Mouse (Mus musculus) cerebellum, postnatal 14 days (tissue): ENCODE measurements around the gene 6030468B19Rik.
"Not testable (repeated sequence)": the region's sequence is repeated elsewhere in the genome, so short reads cannot be mapped to it uniquely, and the experiment has no call there.

Experiments
- DNase-seq, 2 experiments: peaks; one replicate each; pipeline ENCODE4 v3.0.0; 2021; ENCODE audit warnings: mixed read lengths in 2 of 2

6030468B19Rik gene

DNA sequence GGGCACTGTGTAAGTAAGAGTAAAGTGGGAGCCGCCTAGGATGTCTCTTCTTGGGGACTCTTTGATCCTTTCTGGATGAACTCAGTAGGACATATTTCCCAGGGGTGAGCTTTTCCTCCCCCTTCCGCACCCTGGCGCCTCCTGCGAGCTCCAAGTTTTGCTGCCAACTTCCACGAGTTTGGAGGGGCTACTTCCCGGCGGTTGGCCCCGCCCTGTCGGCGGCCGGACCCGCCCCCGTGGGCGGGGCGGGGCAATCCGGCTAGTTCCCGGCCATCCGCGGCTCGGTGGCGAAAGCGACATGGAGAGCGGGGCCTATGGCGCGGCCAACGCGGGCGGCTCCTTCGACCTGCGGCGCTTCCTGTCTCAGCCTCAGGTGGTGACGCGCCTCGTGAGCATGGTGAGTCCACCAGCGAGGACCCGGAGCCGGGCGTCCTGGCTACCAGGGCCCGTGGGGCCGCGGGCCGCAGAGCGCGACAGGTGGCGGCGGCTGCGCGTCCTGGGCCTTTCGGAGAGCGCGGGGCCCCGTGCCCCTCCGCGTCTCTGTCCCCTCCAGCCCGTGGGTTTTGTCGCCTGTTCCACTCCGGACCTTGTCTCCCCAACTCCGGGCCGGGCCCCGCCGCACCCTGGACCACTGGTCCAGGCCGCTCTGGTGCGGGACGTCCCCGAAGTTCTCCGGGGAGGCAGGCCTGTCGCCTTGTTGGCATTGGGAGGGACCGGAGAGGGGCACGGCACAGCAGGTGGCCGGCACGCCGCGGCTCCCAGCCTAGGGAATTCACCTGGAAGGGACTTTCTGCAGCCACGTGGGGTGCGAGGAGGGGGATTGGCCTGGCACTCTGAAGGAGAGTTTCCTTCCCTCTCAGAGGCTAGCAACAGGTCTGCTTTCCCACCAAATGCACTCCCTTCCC, 12.2 kb downstream of the 6030468B19Rik start, which contains the start of the genes Gm20708 and Syngr2:
Gm20708 (plus strand) TSS at position 262 of the 905 bp plus-strand sequence.
Syngr2 (plus strand) TSS at position 262 of the 905 bp plus-strand sequence.
- no peak for DNase-seq

DNA sequence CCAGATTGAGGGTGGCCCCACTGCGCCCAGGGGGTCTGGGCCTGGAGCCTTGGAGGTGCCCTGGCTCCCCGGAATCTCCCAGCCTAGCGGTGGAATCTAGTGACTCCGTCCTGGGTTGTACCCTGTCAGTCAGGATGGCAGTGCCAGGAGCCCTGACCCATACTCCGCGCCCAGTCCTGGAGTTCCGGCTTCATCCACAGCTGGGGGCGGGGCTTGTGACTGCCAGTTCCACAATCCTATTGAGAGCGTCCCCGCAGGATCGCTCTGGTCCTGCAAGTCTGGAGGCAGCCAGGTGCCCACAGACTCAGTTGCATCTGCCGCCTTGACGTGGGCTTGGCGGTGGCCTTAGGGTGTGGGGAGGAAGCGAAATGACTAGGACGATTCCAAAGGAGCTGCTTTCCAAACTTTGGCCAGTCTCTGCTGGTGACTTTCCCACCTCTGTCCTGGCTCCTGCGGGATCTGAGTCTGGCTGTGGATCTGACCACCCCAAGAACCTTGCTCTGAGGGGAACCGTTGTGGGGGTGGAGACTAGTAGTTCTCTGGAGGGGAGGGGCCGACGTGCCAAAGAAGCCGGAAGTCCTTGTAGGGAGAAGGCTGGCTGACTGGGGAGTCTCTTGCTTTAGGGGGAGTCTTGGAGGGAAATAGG, 13.1 kb downstream of the 6030468B19Rik start:
- peak; percentile 54 to 78 for DNase-seq

DNA sequence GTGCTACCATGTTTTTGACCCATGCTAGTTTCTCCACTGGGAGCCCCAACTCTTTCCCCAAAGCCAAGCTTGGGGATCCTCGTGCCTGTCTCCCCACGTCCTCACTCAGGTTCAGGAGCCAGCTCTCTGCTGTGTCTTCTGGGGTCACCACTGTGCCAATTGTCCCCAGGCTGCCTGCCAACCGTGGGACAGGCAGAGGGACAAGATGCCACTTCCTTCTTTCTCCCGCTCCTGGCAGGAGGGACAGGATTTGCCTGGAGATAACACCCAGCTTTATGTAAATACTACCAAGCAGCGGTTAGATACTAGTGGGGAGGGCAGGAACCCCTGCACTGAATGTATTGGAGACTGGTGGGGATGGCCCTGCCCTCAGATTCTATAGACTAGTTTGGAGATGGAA, 16.4 kb downstream of the 6030468B19Rik start:
- DNase-seq, result no peak

DNA sequence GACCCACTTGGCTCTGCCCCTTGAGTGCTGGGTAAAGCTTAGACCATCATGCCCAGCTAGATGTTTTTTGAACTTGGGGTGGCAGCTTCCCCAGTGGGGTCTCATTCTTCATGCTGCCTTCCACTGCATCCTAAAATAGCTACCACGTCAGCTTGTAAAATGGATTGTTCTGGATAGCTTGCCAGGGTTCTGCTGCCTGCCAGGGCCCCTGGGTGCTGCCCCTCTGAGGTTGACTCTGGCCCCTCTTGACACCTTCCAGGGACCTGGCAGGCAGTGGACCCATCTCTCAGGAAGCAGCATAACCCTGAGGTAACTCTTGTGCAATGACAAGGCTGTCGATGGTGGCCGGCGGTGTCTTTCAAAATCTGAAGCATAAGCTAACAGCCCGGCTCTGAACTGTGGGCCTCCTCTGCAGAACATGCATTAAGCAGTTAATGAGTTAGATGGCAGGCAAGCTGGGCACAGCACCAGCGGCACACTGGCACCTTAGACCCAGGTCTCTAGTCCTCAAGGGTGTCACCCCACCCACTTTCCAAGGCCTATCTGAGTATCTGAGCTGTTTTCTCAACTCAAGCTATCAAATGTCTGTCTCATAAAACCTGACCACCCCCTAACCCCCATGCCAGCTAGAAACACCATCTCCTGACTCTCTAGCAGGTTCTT, 17.4 kb downstream of the 6030468B19Rik start:
- DNase-seq, result no peak

DNA sequence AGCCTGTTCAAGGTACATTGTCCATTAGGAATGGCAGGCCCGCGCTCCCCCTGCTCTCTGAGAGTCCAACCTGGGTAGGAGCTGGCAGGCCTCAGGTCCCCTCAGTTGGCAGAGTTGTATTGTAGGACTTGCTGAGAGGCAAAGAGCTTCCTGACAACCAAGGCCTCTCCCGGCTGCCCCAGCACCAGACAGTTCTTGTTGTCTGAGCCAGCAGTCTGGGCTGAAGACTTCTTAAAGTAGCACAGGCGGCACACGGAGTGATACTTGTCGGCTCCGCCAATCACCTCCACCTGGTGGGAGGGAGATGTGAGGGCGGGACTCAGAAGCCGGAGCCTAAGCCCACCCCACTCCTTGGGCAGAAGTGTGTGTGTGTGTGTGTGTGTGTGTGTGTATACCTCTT, 18.4 kb downstream of the 6030468B19Rik start:
- DNase-seq, result not testable (repeated sequence)

DNA sequence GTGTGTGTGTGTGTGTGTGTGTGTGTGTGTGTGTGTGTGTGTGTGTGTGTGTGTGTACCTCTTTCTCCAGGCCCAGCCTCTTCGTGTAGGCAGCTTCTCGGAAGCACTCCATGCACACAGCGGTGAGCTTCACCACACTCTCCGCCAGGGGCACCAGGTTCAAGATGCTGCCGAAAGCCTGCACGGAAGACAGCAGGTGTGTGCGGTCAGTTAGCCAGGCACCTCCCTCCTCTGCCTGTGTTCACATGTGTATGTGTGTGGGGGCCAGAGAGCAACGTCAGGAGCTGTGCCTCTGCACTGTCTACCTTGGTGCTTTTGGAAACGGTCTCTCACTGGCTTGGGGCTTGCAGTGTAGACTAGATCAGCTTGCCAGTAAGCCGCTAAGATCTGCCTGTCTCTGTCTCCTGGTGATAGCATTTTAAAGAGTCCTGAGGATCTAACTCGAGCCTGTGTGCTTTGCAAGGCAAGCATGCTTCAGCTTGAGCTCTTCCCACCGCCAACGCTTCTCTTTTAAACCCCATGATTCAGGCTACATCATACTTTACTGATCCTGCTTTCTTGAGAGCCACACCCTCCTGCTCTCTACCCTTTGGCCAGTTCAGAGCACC, 19.0 kb downstream of the 6030468B19Rik start:
- DNase-seq, result no peak

DNA sequence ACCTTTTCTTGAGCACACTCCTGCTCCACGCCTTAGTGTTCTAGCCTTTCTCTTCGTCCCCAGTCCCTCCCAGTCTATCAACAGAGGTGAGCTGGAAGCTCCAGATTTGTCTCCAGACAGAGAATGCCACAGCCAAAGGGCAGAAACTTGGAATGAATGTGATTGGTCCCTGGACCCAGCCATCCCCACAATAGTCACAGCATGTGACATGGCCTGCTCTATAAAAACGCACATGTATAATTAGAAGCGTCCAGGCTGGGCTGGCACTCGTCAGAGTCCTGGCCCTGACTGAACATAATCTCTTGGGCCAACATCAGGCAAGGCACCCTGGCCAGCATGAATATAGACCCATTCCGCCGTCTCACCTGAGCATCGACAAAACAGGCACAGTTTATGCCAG, 21.6 kb downstream of the 6030468B19Rik start:
- peak in 1 of 2 experiments; percentile 38 for DNase-seq

DNA sequence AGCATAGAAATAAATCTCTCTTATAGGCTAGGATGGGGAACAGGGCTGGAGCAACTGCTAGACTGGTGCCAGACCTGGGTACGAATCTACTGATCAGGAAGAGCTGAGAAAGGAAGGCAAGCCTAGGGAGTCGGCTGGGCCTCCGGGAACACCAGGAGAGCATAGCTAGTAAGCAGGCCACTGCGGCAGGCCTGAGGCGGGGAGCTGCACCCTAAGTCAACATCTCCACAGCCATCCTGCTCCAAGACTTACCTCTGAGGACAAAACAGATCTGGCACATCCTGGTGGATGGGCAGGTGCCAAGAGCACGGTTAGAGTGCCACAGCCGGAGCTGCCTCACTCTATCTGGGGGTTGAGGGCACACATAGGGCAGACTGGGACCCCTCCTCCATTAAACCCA, 22.7 kb downstream of the 6030468B19Rik start:
- no peak for DNase-seq

DNA sequence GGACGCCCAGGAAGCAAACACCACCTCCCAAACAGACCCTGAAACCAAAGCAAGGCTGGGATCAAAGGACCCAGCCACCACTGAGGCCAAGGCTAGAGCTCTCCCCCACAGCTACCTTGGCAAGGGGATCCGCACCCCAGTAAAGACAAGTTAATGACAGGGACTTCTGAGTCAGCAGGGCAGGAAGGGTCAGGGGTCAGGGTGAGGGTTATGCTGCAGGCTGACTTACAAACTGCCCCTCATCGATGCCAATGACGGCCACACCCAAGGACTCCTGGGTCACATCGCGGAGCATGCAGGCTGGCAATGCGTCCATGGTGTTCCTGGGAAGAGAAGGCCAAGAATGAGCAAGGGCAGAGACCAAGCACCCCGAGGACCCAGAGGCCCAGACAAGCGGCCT, 24.4 kb downstream of the 6030468B19Rik start:
- DNase-seq, result no peak

DNA sequence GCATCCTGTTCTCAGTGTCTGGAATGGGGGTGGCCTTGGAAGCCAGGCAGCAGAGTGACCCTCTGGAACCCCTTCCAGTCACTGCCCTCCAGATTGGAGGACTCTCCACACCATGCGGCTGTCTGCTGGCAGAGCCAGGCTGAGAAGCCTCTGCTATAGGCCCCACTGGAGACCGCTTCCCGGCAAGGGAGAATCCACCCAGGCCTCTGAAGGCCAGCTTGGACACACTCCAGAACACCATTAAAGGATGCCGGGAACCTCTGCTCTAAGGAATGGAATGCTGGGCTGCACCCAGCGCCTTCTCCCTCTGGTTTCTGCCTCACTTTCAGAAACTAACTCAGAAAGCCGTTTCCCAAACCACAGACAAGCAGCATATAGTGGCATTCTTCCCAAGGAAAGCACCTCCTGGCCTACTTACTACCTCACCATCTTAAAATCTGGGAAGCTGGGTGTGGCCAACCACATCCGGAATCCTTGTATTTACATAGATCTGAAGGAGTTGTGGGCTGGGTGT, 25.3 kb downstream of the 6030468B19Rik start:
- no peak for DNase-seq

DNA sequence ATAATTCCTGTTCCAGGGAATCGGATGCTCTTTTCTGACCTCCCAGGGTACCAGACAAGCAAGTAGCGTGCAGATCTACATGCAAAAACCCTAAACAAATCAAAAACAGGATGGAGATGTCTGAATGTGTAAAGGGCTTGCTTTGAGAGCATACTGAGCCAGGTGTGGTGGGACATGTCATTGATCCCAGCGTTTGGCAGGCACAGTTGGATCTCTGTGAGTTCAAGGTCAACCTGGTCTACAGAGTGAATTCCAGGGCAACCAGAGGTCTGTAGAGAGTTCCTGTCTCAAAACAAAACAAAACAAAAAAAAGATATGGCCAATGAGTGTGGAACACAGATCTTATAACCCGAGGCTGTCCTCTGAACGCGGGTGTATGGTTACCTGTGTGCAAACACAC, 26.0 kb downstream of the 6030468B19Rik start:
- no peak for DNase-seq

DNA sequence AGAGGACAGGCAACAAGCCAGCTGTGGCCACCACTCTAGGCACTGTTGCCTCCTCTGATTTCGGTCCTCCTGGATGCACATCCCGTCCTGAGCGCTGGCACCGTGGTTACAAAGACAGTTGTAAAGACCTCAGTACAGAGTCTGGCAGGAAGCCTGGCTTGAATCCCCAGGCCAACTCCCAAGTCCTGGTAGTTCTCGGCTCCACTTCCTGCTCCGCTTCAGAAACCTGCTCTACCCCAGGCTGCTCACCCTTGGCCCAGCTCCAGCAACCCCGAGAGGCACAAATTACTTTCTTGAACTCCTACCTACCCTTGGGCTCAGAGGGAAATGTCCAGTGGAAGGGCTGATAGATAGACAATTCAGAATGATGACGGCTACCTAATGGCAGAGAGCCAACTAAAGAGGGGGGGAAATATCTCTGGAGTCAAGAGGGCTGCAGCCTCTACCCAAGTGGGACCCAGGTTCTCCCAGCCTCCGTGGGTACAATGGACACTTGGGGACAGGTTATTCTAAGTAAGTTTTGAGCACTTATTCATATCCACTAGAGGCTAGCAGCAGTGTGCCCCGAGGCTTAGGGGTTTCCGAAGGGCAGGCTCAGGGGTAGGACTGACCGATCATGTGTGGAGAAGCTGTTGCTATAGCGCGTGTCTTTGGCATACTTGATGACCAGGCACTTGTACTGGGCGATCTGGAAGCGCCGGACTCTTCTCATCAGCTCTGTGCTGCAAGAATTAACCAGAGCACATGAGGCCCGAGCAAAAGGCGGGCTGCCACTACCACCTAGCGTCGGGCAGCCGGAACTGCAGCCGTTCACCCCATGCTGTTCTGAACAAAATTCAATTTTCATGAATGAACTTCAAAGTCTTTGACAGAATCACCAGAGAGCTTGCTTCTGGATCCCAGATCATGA, 26.9 kb downstream of the 6030468B19Rik start:
- DNase-seq, result peak; percentile 86

DNA sequence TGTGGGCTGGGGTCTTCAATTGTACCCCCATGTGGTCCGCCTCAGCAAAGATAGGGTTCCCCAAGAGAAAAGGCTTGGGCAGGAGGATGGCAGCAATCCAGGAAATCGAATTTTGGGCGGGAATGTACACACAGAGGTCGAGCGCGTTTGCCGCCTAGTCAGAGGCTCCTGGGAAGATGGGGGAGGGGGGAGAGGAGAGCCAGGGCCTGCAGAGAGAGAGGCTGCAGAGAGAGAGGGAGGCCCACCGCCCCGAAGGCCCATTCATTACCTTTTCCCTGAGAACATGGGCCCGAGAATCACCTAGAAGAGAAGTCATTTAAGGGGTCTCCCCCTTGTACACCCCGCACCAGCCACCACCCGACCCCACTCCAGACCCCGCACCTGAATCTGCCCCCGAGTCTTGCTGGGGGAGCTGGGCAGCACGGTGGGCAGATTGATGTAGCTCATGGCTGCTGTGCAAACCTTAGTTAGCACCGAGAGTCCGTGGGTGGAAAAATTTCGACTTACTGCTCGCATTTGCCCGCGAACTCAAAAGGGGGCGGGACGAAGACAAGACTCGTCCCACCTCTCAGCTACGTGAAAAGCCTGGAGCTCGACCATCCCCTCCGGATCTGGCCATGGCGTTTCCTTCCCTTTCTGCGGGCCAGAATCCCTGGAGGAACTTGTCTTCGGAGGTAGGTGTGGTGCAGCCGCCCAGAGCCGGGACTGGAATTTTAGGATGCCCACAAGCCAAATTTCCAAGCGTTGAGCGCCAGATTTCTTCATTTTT, 28.1 kb downstream of the 6030468B19Rik start, which contains the start of the genes Afmid and Tk1:
Afmid (plus strand) TSS at position 592 of the 769 bp plus-strand sequence.
Tk1 (minus strand) TSS at position 760 of the 769 bp plus-strand sequence.
- DNase-seq, result peak; percentile 35 to 52

DNA sequence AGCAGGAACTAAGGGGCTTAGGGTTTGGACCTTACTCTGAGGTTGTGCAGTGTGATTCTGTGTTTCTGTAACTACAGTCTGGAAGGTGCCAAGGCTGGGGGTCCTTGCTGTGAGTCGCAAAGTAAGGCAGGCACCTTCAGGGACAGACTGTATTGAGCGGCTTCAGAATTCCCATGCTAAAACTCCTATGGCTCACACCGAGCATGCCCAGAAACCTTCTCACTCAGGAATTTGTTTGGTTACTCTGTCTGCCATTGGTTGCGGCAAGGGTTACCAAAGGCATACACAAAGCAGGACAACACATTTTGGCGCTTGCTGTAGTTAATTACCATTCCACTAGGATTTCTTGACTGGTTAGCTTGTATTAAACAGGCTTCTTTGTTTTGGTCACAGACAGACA, 28.7 kb downstream of the 6030468B19Rik start:
- no peak for DNase-seq

DNA sequence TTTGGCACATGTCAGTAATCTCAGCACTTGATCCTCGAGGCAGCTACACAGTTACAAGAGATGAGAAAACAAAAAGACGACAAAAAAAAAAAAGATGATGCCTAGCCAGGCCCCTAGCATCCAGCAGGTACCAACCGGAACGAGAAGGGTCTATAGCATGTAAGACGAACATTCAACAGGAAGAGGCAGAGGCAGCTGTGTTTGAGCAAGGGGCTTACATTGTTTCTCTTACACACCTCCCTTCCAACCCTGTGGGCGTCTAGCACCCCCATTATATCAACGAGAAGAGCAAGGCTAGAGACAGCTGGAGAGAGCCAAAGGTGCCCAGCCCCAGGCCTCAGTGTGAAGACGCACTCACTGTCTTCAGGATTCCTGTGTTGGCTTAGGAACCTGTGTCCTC, 29.5 kb downstream of the 6030468B19Rik start:
- DNase-seq, result no peak

DNA sequence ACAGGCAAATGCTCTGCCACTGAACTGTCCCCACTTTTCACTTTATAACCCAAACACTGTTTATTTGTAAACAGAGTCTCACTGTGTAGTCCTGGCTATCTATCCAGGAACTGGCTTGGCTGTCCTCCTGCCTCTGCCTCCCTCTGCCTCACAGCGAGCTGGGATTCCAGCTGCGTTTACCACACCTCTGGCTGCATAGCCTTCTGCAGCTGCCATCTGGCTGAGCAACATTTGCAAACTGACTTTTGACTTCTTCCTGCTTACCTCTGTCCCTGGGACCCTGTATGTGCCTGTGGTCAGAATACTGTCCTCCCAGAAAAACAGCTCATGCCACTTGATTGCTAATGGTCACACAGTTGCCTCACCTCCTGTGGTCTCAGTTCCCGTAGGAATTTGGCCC, 29.9 kb downstream of the 6030468B19Rik start:
- DNase-seq, result no peak

DNA sequence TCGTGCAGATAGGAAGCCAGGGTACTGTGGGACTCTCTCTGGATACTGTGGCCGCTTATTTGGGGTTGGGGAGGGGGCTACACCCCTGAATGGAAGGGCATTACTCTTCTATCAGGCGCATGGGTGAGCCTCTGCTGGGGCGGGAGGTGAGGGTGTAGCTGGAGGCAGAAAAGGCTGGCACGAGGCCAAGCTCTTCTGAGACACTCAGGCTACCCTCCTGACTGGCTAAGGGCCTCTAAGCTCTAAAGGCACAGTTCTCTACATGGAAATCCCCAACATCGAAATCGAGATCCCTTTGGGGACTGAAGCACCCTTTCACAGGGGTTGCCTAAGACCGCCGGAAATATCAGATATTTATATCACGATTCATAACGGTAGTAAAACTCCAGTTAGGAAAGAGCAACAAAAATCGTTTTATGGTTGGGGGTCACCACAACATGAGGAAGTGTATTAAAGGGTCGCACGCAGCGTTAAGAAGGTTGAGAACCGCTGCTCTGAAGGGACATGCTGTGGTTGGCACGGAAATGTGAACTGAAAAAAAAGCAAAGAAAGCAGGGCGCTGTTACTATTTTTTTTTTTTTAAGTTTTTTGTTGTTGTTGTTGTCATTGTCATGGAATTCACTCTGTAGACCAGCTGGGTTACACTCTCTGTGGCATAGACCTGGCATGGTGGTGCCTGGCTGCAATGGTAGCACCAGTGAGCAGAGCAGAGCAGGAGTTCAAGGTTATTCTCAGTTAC, 30.9 kb downstream of the 6030468B19Rik start:
- DNase-seq, result peak in 1 of 2 experiments; percentile 49

DNA sequence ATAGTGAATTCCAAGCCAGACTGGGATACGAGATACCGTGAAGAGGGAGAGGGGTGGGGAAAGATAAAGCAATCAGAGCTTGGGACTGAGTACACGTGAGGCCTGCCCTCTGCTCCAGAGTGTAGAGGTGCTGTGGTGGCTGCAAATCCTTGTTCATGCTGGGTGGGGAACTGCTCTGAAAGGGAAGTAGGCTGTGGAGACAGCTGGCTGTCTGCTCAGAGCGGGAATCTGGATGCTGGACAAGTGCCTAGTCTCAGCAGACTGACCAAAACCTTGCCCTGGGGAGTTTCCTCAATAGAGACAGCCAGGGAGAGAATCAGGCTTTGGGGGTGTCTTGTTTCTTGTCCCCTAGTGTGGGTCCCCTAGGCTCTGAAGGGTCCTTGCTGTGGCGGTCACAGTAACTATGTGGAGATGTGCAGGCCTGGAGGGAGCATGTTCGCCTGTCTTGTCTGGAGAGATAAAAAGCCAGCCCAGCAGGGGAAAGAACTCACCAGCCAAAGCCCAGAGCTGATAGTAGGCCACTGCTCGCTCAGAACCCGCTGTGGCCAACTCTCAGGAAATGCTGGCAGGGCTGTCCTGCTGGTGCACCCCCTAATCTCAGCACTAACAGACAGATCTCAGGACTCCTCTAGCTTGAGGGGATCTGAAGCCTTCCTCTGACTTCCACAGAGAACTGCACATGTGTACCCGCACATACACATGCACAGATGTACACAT, 31.6 kb downstream of the 6030468B19Rik start:
- DNase-seq, result peak; percentile 43 to 44

DNA sequence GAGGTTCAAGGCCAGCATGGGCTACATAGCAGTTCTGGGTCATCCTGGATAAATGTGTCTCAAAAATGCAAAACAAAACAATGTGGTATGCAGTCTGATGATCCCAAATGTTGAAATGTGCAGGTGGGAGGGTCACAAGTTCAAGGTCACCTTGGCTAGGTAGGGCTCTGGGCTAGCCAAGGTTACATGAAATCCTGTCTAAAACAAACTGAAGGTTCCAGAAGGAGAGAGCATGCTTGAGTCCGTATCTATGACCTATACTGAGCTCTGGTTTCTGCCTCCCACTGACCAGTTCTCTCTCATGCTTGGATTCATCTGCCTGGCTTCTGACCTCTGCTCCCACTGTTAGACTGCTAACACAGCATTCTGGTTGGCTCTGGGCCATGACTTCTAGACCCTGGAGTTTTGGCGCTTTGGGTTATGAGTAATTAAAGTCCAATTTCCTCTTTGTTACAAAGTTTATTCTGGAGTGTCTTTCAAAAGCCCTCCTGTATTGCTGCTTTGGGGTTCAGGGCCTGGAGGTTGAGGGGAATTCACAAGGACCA, 32.3 kb downstream of the 6030468B19Rik start:
- DNase-seq, result no peak
